Mouse (Mus musculus) monocyte, adult 2 months (primary cell): ENCODE results near the gene Abce1.

Experiments used
- DNase-seq, 2 experiments: peaks; one replicate each; pipeline ENCODE4 v3.0.0; 2022; ENCODE audit warnings: low spot score in 2 of 2, low read depth in 1 of 2

Abce1 gene

DNA sequence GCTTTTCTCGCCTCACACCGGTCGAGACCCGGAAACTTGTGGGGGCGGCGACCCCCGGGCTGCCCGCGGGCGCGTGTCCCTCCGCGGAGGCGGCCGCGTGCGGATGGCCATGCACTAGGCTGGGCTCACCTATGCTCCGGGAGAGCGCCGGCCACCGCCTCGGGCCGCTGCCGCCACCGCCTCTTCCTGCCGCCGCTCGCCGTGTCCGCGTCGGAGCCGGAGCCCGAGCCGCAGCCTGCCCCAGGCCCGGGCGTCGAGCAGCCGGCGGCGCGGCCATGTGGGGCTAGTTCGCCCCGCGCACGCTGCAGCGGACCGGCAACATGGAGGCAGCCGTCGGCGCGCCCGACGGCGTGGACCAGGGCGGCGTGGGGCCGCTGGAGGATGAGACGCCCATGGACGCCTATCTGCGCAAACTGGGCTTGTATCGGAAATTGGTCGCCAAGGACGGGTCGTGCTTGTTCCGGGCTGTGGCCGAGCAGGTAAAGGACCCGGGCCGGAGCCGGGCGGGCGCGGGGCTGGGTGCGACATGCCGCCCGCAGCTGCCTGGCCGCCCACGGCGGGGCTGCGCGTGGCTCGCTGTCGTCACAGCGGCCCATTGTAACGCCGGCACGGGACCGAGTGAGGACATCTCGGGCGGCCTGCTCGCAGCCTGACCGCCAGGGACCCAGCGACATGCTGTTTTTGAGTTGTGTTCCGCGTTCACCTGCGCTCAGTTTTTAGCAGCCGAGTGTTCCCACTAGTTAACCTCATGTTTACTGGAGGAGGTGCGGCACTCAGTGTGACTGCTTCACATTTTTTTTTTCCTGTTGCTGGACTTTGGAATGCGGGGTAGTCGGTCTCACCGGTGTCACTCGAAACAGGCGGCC, 71.7 kb downstream of the Abce1 start, which contains the start of gene Otud4:
Otud4 (plus strand) TSS at position 33 of the 866 bp plus-strand sequence.
- DNase-seq: peak; percentile 13 to 69

DNA sequence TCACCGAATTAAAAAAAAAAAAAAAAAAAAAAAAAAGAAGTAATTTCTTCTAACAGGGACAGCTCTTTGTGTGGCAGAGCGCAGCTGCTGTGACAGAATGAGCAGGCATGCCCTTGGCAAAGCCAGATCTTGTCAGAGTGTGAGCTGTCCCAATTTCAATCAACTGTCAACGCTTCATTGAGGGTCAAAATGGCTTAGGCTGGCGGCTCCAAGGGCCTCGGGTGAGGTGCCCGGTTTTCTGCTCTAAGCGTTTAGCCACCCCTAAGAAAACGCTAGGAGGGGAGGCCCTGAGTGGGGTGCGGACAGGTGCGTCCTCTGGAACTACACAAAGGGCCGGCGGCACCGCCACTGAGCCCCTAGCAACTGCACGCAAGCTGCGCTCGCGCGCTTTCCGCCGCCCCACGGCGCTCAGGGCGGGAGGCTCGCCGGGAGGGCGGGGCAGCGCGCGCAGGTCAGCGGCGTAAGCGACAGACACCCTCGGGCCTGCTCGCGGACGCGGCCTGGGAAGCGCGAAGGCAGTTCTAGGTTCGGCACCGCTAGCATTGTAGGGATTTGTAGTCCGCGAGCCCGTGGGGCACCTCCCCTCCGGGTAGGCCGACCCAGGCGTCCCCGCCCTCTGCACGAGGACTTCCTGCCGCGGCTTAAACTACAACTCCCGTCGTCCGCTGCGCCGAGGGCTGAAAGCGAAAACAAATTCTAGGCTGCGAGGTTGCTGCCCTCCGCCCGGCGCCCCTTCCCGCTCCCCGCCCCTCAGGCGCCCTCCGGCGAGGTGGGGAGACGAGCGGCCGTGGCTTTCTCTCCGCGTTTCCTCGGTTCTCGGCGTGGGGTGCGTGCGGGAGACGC, 72.6 kb downstream of the Abce1 start:
- DNase-seq: peak; percentile 96 to 97

- no peak for DNase-seq
Measured at GRCm38 (mm10) chr8:79638001-79638706, 73.4 kb downstream of the Abce1 start.

GRCm38 (mm10) chr8:79637237-79637636, 74.3 kb downstream of the Abce1 start:
- no peak for DNase-seq

GRCm38 (mm10) chr8:79636151-79636550, 75.4 kb downstream of the Abce1 start:
- DNase-seq: no peak

- no peak for DNase-seq
Measured at GRCm38 (mm10) chr8:79635491-79635890, 76.0 kb downstream of the Abce1 start.
